Mouse (Mus musculus) embryonic stem cell, embryonic (primary cell): ENCODE measurements around the gene Kcnq2.

Source experiments
- CTCF ChIA-PET, 4 experiments: fragments of 300-600 bp in 2 of 4; fragments of 350-600 bp in 2 of 4; sonication (Branson Sonifier 250); formaldehyde crosslinking; loops; one replicate each; lab custom pipeline; 2022; ENCODE audit warnings: inconsistent platforms in 2 of 4; lab: Charles Lee
- POLR2A ChIA-PET, 4 experiments: fragments of 300-600 bp in 2 of 4; fragments of 350-600 bp in 2 of 4; sonication (Branson Sonifier 250); formaldehyde crosslinking; loops; one replicate each; lab custom pipeline; 2022; ENCODE audit warnings: antibody characterized with exemption in 4 of 4, inconsistent platforms in 1 of 4; lab: Charles Lee

The Kcnq2 gene

DNA sequence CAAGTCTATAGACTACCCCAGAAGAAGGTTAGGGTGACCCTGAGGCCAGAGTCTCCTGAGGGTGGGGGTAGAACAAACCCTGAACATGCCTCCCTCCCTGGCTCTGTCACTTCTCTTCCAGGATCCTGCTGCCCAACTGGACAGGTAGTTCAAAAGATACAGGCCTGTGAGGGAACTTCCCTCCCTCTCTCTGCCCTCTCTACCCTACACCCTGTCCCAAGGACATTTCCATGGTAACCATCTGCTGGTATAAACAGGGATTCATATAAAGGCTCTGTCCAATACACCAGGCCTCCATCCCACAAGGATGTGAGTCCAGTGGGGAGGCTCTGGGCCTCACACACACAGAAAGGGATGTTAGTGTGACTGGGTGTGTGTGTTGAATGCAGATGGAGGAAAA is 92.7 kb downstream of the Kcnq2 start:
- CTCF ChIA-PET = interaction anchor here in 2 of 4 experiments (0.9 to 2.2 kb wide), 5 partner anchors 15 to 364 kb away, joined by 3 to 5 read pairs (median 3); no protein-coding TSS in a partner anchor
- POLR2A ChIA-PET = interaction anchor here in 1 of 4 experiments (1.3 kb wide), 1 partner anchor 137 kb away, joined by 3 read pairs; no protein-coding TSS in a partner anchor

DNA sequence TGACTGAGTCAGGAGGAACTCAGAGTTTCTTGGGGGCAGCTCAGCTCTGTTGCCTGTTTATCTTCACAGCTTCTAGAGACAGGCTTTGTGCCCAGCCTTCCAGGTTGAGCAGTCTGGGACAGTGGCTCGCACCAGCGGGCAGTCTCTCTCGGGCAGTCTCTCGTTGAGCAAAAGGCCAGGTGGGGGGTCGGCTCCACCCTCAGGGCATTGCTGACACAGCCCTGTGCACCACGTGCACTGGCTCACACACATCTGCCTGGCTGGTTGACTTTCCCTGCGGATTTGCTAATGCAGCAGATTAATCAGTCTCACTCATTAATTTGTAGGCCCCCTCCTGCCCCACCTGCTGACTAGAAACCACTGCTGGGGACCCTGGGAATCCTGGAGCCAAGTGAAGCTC is 93.2 kb downstream of the Kcnq2 start:
- POLR2A ChIA-PET = interaction anchor here in 1 of 4 experiments (1.4 kb wide), 1 partner anchor 122 kb away, joined by 3 read pairs; no protein-coding TSS in a partner anchor
- CTCF ChIA-PET = interaction anchor here in 2 of 4 experiments (0.9 to 2.2 kb wide), 6 partner anchors 16 to 363 kb away, joined by 3 to 5 read pairs (median 3); no protein-coding TSS in a partner anchor

DNA sequence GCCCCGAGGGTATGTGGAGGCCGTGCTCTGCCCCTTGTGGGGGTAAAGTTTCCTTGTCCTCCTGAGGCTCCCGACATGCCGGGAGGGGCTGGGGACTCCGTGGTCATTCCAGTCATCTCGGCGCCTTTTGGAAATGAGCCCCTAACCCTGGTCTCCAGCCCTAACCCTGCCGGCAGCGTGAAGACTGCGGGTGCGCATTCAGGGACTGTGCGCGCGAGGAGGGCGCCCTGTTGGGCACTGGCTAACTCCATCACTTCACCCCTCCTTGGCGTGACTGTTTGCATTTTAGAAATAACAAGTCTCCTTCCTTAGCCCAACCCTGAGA is 95.8 kb downstream of the Kcnq2 start:
- ChIA-PET POLR2A (interaction anchor here in 2 of 4 experiments (0.6 to 1.4 kb wide), 2 partner anchors 28 to 118 kb away, joined by 3 to 5 read pairs; partner anchors contain the start of gene Ythdf1 (in 1 of the 2)), CTCF (interaction anchor here in 3 of 4 experiments (0.6 to 1.2 kb wide), 4 partner anchors 9 to 554 kb away, joined by 3 to 12 read pairs (median 4); partner anchors contain the start of gene Nkain4 (in 1 of the 3))

DNA sequence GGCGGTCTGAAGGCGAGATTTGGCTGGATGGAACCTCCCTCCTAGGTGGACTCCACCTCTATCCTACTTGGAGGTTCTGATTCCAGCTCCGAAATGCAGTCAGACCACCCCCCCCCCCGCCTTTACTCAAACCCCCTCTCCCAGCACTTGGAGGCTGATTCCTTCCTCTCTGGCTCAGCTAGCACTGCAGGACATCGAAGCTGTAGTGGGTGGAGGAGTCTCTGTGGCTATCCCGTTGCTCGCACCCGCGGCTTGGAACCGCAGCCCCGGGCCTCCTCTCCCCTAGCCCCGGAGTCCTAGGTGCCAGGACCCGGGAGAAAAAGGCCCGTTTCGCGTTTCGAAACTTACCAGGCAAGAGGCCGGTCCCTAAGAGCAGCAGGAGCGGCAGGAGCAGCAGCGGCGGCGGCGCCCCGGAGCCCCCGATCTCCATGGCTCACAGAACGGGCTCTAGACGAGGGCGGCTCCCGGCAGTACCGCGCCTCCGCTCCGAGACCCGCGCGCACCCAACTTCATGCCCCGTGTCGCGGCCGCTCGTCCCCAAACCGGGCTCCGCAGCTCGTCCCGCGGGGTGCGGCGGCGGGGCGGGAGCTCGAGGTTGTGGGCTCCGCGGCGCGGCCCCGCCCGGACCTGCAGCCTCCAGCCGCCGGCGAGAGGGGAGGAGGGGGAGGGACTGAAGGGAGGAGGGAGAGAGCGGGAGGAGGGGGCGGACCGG is 96.3 kb downstream of the Kcnq2 start:
- ChIA-PET POLR2A (interaction anchor here in 2 of 4 experiments (0.5 to 1.5 kb wide), 4 partner anchors 24 to 118 kb away, joined by 3 to 5 read pairs (median 4); partner anchors contain the start of gene Ythdf1 (in 1 of the 2)), CTCF (interaction anchor here in 3 of 4 experiments (0.5 to 1.2 kb wide), 7 partner anchors 9 to 1432 kb away, joined by 3 to 7 read pairs (median 4); no protein-coding TSS in a partner anchor)

DNA sequence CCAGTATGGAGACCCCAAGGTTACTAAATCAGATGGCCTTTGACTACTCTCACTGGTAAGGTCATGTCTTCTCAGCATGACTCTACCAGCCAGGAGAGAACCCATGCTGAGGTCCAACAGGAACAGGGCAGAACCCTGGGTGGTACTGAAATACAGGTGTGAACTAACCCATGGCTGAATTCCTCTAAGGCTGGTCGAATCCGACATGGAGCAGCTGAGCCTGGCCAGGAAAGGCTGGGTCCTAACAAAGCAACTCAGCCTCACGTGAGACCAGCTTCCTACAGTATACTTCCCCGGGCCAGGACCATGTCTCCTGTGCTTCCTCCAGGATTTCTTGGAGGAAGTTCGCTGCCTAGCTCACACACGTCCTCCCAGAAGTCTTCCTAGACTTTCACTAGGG is 98.5 kb downstream of the Kcnq2 start:
- CTCF ChIA-PET = interaction anchor here in 3 of 4 experiments (0.7 to 1.4 kb wide), 3 partner anchors 23 to 72 kb away, joined by 3 to 4 read pairs (median 3); no protein-coding TSS in a partner anchor
- POLR2A ChIA-PET = no interaction called here

DNA sequence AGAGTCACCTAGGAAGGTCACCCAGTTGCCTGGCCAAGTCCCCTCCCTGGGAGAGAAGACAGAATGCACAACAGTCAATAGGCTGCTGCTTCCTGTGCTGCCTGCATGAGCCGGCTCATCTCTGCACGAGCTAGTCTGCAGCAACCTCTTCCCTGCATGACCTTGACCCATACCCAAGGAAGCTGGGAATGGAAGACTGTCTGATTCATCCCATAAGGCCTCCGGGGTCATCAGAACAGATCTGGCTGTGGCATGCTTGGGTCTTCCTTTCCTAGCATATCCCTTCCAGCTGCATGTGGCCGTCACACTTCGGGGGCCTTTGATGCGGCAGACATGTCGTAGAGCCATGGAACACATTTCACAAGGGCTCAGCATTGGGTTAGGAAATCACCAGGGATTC is 99.9 kb downstream of the Kcnq2 start:
- CTCF ChIA-PET = interaction anchor here in 1 of 4 experiments (1.4 kb wide), 1 partner anchor 24 kb away, joined by 3 read pairs; no protein-coding TSS in a partner anchor
- POLR2A ChIA-PET = interaction anchor here in 1 of 4 experiments (1.0 kb wide), 1 partner anchor 25 kb away, joined by 8 read pairs; no protein-coding TSS in a partner anchor

DNA sequence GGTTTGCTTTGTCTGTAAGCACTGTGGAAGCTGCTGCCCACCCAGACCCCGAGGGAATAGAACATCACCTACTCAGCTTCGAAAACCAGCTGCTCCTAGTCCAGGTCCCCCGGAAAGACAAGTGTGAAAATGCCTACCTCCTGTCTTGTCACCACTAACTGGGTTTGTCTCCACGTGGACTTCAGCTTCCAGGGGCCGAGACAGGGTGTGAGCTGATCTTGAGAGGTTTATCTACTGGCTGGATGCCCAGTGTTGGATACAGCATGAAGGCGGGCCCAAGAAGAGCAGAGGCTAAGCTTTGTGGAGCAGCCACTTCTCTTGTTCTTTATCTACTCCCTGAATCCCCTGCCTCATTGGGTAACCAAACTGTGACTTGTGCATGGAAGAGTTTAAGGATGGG is 101.8 kb downstream of the Kcnq2 start:
- POLR2A ChIA-PET = no interaction called here
- CTCF ChIA-PET = interaction anchor here in 3 of 4 experiments (1.1 to 1.6 kb wide), 3 partner anchors 15 to 37 kb away, joined by 3 to 4 read pairs (median 4); no protein-coding TSS in a partner anchor

DNA sequence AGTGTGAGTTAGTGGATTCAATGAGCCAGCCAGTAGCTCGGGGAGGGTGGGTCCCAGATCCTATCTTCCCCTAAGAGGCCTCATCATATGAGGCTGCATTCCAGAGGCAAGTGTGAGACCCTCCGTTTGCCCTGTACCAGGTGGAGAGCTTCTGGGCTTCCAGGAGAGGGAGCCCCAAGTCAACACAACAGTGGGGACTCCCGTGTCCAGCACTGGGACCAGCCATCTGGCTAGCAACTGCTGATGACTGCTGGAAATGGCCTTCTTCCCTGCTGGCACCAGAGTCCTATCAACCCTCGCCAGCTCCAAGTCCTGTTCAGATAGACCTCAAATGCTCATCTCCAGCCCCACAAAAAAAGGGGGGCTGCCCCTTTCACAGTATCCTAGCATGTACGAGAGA is 102.7 kb downstream of the Kcnq2 start:
- ChIA-PET CTCF (interaction anchor here in 3 of 4 experiments (1.3 to 1.6 kb wide), 5 partner anchors 15 to 36 kb away, joined by 3 to 6 read pairs (median 4); no protein-coding TSS in a partner anchor), POLR2A (no interaction called here)

DNA sequence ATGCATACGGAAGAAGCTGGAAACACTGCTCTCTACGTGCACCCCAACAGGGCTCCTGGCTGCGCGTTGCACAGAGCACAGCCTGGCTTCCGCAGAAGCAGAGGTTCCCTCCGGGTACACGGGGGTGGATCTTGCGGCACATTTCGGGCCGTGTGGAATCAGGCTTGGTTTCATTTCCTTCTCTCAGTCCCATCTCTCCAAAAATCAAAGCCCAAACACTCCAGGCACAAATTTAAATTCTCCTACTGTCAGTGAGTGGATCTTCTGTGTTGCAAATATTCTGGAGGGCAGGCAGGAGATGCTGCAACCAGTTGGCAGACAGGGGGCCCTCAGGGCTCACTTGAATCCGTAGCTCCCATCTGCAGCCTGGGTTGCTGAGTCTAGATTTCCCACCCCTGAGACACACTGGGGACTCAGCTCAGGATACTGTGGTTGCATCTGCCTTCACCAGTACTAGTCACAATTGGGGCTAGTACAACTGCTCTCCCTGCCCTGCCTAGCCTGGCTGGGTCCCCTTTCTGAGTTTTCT is 103.6 kb downstream of the Kcnq2 start:
- ChIA-PET CTCF (interaction anchor here (0.7 to 1.5 kb wide), 7 partner anchors 16 to 75 kb away, joined by 3 to 6 read pairs (median 3); no protein-coding TSS in a partner anchor), POLR2A (interaction anchor here in 1 of 4 experiments (0.6 kb wide), 1 partner anchor 189 kb away, joined by 3 read pairs; no protein-coding TSS in a partner anchor)
